Mouse (Mus musculus) left cerebral cortex, adult 11 months (tissue): ENCODE measurements at regions not wholly inside any gene's neighbourhood (a gene's known extent, or its start where the extent isn't known, plus 50 kb on each side); places are given as distances from the start of the nearest gene placed in this dataset.

Source experiments
- DNase-seq: peaks from one replicate; pipeline ENCODE4 v3.0.0; 2022; ENCODE audit warnings: low spot score

DNA sequence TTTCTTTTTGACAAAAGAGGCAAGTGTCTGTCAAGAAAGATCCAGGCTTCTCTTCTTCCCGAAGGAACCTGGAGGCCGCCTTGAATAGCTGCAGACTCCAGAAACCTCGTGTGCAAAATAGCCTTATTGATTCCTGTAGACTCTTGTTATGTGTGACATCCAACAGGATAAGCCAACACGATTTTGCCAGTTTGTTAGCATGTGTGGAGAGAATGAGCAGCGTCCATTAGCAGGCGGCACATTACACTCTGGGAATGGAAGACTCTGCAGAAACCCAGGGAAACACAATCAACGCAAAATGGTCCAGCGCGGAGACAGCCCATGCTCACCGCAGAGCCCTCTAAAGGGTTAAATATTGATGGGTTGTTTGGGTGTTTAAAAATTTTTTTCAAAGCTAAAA, 1014.9 kb downstream of the Adgrl2 start:
- DNase-seq: no peak

DNA sequence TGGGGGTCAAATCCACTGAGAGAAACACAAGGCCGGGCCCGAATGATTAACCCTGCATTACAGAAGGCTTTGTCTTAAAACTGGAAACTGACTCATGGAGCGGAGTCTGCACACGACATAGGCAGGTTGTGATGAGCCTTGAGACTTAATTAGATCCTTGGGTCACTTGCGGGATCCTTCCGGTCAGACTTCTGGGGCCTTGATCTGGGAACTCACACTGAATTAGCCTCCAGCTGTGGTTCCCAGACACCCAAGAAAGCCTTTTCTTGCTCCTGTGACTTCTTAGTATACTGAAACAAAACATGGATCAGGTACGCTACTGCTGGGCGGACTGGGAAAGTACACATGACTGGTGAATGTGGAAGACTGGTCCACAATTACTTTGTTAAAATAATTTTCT, 1015.8 kb downstream of the Adgrl2 start:
- DNase-seq: no peak

DNA sequence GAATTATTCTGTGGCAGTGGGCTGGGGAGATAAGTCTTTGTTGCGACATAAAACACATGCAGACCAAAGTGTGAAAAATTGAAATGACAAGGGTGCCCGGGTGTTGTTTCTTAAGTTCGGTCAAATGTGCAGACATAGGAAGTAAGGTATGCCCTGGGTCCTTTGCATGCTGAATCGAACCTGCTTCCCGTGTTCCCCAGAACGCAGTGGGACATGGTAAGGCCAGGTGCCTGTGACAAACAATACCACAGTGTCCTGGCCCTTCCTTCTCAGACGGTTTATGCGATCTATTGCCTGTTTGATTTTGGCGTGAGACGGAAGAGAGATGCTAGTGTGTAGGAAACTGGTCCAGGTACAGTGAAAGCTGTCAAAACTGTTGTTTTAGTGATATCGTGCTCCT, 1022.1 kb downstream of the Adgrl2 start:
- DNase-seq: no peak

DNA sequence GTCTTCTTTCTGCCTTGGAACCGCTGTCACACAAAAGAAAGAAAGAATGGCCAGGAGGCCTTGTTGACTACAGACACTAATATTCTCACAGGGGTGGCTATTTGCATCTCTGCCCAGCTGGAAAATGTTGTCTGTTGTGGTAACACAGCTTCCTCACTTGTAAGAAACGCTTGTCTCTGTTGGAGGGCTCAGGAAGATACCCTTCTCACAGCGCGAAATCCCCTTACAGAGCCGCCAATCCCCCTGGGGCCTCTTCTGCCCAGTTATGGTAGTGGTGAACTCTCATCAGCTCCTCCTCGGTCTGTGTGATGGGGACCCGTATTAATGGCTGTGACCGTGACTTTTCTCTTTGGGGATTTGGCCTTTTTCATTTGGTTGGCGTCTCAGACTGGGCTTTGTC, 1022.5 kb downstream of the Adgrl2 start:
- DNase-seq: no peak

DNA sequence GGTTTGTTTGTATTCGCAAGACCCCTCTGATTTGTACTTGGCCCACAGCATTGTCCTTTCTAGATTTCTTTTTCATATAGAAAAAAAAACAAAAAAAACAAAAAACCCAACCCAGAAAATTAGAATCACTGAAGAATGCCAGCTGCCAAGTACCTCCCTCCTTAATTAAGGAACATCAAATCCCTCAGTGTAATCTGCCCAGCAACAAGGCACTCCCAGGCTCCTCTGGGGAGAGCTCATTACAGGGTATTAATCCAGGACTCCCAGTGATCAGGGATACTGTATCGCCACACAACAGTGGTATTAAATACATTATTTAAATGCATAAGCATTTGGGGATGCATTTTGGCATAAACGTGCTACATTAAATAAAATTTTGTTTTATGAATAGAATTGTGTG, 1023.1 kb downstream of the Adgrl2 start:
- no peak for DNase-seq

DNA sequence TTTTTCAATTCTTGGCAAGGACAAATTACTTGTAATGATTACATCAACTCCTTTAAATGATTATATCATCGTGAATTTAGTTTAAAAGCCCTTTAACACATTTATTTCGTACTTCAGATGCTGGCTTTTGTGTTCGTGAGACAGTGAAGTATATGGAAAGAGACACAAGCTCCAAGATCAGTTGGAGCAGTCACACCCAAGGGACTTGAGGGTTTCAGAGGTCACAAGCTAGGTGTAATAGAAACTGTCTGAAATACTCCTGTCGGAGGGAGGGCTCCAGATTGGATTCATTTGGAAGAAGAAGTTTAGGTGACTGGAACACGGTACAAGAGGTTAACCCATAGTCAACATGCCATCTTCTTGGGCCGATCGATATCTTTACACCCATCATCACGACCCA, 1023.5 kb downstream of the Adgrl2 start:
- DNase-seq: no peak

DNA sequence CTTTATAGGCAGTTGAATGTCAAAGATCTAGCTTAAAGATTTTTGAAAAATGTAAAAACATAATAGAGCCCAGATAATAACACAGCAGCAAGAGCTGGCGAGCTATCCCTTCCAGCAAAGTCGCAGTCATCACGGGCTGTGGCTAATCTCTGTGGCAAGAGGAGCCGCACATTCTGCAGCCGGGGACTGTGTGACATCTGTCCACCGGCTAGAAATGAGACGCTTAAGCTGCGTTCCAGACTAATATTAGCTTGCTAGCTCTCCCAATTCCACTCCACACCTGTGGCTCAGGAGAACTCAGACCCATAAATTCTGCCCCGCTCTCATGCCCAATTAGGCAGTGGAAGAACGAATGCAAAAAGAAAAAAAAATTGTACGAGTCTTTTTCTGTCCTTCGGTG, 1024.0 kb downstream of the Adgrl2 start:
- DNase-seq: no peak

DNA sequence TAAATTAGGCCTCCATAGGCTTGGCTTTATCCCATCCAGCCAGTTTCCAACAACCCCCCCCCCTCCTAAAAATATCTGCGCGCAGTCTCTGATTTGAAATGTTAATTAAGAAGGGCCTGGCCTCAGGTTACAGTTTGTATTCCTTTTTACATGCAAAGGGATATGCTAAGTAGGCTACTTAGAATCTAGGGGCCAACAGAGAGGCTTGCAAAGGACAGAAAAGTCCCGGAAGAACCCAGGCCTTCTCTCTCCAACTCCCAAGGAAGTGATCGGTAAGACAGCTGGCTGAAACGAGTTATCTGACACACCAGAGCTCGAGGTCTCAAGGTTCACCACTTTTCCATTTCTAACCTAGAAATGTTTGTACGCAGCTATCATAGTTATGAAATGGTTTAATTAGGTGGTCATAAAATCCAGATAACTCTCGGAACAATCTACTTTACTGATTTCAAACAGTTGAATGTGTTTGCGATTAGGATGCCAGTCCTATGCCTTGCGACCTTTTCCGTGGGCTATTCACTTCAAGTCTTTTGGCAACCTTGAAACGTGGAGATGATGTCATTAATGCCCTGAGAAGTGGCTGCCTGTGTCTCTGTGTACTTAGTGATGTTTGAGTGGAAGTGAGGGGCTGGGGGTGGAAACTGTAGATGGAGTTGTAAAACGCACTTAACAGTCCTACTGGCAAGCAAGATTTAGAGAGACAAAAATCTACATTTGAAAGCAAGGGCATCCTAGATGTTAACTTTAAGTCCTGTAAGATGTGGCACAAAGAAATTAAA, 1026.5 kb downstream of the Adgrl2 start:
- no peak for DNase-seq

DNA sequence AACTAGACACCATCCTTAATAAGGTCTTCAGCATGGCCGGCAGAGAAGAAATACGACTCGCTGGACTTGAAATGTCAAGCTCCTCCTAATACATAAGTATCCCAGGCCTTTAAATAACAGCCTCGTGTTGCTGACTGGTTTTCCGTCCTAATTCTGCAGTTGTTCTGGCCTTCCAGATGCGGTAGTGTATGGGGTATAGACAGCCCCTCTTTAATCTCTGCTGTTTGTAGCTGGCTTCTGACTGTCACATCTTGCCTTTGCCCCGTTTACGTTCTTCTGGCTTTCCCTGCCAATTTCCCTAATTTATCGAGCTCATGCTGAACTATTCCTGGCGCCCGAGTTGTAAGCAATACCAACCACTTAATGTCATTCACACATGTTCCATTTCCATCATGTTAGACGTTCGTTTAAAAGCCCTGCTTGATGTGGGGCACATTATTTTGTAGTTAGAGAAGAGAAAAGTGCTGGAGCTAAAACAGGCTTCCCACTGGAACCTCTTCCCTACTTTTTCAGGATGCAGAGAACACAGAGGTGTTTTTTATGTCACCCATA, 1042.2 kb downstream of the Adgrl2 start:
- DNase-seq: no peak

DNA sequence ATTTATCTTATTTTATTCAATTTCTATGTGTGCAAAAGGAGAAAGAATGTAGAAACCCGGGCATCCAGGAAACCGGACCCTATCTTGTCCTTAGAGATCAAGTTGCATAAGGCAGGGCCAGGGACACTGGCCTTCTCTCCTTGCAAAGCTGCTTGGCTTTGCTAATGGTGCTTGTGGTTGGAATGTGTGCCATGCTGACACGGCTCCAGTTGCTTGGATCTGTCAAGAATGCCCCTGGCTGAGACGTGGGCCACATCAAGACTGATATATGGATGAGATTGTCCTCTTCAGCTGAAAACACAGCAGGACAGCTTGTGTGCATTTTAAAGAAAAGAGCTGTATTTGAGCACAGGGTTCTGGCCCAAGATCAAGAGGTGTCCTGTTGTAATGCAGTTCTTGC, 1047.0 kb downstream of the Adgrl2 start:
- no peak for DNase-seq

DNA sequence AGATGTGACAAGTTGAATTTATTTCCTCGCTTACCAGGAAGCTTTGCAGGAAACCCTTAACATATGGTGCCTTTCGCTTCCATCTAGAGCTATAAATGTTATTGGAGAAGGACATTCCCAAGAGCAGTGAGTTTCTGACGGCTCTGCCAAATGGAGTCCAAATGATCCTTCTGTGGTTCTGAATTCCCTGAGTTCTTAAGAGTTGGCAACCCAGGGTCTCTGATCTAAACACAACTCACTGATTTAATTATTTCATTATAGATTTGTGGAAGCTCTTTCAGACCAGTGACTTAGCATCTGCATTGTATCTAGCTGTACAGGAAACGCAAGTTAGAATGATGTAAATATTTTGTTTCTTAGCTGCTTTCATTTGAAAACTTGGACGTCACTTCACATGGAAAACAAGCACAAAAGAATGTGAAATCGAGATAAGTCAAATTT, 1059.5 kb downstream of the Adgrl2 start:
- DNase-seq: peak; percentile 9

DNA sequence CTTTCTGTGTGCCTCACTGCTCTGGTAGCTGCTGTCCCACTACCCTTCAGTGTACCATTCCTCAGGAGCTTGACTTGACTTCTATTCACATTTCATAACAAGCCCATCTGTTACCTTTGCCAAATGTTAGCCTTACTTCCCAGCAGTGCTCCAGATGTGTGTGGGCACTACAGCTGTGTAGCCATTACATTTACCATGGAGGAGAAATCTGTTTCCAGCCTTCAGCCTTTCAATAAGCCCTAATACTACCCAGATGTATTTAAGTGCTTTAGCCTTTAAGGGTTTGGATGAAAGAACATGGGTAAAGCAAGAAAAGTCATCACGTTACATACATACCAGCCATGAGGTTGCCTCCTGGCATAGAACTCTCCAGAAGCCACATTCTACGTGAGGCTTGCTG, 1068.0 kb downstream of the Ttll7 start:
- DNase-seq: no peak

DNA sequence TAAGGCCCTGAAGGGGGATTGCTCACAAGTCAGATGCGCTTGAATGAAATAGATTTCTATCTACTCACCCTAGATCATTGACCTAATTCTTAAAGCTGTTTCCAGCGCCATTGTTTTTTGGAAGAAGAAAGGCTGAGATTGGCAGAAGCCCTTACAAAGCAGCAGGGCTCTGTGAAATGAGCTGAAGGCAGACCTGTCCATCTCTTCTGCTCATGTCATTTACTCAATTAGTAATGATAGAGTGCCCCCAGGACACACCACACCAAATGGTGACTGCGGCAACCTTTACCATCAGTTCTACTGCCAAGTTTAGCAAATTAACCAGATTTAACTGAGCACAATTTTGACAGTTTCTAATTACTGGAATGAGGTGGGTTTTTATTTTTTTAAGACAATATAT, 1067.5 kb downstream of the Ttll7 start:
- no peak for DNase-seq

DNA sequence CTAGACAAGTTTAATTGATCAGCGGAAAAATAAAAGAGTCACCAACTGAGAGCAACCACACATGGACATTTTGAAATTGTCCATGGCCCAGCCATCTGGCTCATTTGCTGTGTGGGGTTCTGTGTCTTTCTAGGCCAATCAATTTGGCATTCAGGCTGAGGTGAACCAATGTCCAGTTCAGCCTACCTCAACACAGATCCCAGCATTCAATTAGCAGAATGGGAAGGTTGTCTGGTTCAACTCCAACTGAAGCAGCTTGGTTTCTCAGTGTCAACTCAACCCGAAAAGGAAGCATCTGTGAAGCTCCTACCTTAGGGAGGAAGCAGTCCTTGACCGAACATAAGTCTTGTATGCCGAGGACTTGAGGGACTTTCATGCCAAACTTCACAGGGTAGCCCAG, 1067.0 kb downstream of the Ttll7 start:
- no peak for DNase-seq

DNA sequence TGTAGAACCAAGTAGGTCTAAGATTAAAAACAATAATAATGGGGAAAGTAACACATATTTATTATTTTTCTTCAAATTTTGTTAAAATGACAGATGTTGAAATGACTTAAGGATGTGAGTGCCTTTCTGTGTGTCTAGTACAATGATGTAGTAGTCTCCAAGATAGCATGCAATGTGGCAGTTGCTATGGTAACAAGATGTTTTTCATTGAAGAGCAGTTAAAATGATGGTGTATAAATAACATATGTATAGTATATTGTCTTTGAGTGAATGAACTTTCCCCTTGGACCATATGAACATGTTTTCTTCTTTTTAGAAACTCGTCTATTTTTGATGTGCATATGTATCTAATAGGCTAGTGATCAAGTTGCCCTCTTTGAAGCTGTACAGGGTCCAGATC, 1044.6 kb downstream of the Ttll7 start:
- DNase-seq: no peak

DNA sequence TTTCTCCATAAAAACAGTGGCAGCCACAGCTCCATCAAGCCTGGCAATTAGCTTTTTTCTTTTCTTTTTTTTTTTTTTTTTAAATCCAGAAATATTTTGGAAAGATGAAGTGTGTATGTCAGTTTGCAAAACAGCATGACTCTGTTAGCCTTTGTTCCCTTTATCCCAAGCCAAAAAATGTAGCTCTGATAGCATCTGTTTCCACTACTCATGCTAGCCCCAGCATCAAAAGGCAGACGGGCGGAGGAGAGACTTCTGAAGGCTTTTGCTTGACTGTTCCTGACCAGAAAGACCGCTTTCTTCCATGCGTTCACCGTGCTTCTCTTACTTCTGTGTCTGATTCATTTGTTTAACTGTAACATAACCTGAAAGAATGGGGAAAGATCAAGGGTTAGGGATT, 1039.5 kb downstream of the Ttll7 start:
- no peak for DNase-seq

DNA sequence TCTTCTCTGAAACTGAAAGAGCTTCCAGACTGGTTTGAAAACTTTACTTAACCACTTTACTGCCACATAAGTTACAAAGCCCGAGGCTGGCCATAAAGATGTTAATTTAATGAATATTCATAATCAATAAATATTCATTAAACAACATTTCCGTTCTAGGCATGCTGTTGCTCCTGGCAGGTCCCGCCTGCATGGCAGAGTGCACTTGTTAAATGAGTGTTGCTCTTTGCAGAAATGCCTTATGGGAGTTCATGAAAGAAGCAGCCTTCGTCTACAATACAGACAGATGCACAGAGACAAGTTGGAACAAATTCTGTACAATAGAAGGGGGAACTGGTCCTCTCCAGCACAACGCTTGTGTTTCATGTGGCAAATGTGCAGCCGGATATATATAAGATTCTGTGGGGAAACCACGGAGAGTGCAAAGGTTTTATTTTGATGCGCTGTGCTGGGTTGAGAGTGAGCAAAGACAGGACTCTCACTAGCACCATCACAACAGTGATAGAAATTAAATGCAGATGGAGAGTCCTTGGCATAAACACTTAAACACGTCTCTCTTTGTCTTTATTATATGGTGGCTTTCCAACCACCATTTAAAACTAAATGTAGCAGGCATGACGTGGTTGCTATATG, 1034.2 kb downstream of the Ttll7 start:
- DNase-seq: no peak

DNA sequence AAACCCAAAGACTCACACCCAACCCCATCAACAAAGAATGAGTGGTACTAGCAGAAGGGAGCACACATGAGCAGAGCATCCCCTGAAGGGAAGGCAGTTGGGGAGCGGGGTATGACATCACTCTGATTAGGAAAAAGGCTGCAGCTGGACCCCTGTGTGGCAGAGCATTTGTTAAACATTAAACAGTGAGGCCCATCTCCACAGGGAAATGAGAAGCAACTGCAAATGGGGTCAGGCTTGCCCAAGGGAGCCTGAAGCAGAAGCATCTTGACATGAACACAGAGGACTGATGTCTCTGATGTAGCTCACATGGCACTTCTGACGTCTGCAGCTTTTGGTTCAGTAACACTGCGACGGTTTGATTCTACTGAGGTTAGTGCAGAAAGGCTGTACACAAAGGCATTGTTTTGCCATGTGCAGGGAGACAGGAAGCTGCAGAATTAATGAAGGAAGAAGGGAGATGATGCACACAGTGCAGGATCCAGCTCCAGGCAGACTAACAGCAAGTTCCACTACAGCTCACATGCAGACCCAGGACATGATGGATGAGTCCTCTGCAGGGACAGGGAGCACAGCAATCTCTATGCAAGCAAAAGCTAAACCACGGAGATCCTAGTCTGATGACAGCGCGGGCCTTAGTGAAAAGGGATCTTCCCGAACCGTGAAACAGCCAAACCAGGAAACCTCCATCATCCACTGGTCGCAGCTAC, 1030.9 kb downstream of the Ttll7 start:
- DNase-seq: no peak

DNA sequence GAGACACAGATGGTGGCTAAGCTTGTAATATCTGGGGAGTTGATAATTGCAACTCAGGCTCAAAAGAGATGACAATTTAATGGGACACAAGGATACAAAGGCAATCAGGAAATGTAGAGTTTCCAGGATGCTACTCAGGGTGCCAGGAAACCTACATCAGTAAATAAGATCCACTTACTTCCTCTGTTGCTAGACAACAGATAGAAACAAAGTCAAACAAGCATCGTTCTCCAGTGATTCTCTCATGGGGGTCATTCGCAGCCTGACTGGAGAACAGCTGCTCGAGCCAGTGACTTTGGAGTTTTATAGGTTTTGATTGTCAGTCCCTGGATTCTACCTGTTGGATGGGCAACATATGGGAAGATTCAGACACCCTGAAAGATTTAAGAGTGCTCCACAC, 1026.5 kb downstream of the Ttll7 start:
- no peak for DNase-seq

DNA sequence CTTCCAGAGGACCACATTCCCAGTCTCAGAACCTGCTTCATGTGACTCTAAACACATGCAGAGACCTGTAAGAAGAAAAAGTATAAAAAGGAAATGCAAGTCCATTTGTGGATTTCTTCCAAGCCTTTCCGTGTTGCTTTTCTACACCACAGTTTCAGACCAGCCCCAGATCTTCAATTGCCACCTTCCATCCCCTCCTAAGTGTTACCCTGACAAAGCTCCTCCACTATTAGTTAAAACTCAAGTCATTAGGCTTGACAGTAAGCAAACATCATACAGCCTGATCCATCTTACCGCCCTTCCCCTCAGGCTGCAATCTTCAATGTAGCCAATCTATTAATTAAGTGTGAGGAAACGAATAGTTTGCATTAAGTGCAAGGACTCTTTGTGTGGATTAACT, 1016.1 kb downstream of the Ttll7 start:
- no peak for DNase-seq

DNA sequence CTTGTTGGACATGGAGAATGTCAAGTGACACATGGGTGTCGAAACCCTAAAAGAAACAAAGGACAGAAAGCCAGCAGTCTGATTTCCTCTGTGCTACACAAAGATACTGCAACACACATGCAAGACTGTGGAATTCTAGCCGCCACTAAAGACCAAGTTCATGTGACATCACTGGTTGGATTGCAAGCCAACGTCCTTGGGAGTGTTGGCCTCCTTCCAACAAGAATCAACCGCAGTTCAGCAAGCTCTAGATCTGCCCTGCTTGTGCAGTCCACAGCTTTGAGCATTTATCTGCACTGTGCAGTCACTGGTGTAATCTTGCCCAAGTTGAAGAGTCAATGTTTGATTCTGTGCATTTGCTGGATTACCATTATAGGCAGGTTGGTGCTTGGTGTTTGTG, 1001.2 kb downstream of the Ttll7 start:
- no peak for DNase-seq

DNA sequence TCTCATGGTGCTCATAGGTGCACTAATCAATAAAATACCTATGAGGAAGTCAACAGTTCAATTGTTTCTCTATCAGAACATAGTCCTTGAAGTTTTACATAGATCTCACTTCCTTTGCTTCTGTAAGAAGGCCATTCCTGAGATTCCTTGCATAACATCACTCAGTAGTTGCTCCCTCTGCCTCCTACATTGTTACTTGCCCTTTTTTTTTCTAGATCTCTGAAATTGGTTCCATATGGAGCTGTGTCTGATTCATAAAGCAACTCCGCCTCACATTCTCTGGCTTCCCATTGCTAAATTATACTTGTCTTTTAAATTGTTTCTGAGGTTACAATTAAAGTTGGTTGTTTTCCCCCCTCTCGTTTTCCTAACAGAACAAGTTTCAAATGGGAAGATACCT, 1000.7 kb downstream of the Ttll7 start:
- DNase-seq: no peak

DNA sequence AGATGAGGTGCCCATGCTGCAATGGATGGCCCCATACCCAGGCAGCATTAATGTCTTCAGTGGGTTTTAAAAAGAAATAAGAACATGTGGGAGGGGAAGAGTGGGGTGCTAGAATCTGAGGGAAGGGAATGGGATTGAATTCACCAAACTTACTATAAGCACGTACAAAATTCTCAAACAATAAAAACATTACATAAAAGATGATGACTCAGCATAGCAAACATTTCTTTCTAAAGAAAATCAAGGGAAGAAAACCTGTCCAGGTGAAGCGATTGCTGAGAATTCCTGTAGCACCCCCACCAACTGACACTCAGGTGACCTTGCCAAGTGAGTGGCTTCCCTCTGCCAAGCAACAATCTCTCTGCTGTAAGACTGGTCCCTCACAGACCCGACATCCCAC, 989.2 kb downstream of the Ttll7 start:
- no peak for DNase-seq
